Mouse (Mus musculus) kidney, embryonic 14.5 days (tissue): ENCODE data around the gene Pim2. TPM values are rescaled to one million over a fixed set of nuclear protein-coding genes. Genes with fewer than 3 reads are reported as not detected.

Experiments
- ATAC-seq: fragments of 200-750 bp; cut with Nextera tagmentation; 2 replicates; pipeline ENCODE4 v1.8.0; 2017; ENCODE audit warnings: moderate number of reproducible peaks, mild to moderate bottlenecking, moderate TSS enrichment, moderate library complexity; ENCODE audit not compliant: low FRiP score, low TSS enrichment
- H3K27ac ChIP-seq: fragments of 300-500 bp; sonication (generic); 2 replicates; pipeline ENCODE4 v1.5.1; 2014; ENCODE audit warnings: low read depth, mild to moderate bottlenecking, low read length, moderate library complexity, mixed read lengths
- H3K27me3 ChIP-seq: fragments of 300-500 bp; sonication (generic); 2 replicates; pipeline ENCODE4 v1.6.1; 2014; ENCODE audit warnings: mild to moderate bottlenecking, low read length; ENCODE audit not compliant: control insufficient read depth, insufficient read depth
- H3K36me3 ChIP-seq: fragments of 300-500 bp; sonication (generic); 2 replicates; pipeline ENCODE4 v1.6.1; 2014; ENCODE audit warnings: low read length, mixed read lengths; ENCODE audit not compliant: control insufficient read depth, insufficient read depth
- H3K4me1 ChIP-seq: fragments of 300-500 bp; sonication (generic); 2 replicates; pipeline ENCODE4 v1.6.1; 2014; ENCODE audit warnings: low read length, mixed read lengths; ENCODE audit not compliant: control insufficient read depth, insufficient read depth
- H3K4me2 ChIP-seq: fragments of 300-500 bp; sonication (generic); replicated peaks from 2 replicates; pipeline ENCODE4 v1.6.1; 2014; ENCODE audit warnings: low read depth, mild to moderate bottlenecking, low read length
- H3K4me3 ChIP-seq: fragments of 300-500 bp; sonication (generic); 2 replicates; pipeline ENCODE4 v1.5.1; 2014; ENCODE audit warnings: mild to moderate bottlenecking, low read length
- H3K9ac ChIP-seq: fragments of 300-500 bp; sonication (generic); 2 replicates; pipeline ENCODE4 v1.6.1; 2014; ENCODE audit warnings: low read depth, mild to moderate bottlenecking, low read length, moderate library complexity
- H3K9me3 ChIP-seq: fragments of 300-500 bp; sonication (generic); 2 replicates; pipeline ENCODE4 v1.6.1; 2016; ENCODE audit warnings: low read length; ENCODE audit not compliant: control insufficient read depth
- WGBS: fragments of 180-500 bp; shearing (Covaris S2); extraction: QIAGEN DNeasy Blood & Tissue Kit; methylation state at CpG from one replicate; pipeline ENCODE4 v1.1.7; 2014; 5-methylcytosine and 5-hydroxymethylcytosine counted together
- polyA plus RNA-seq: library from polyadenylated mRNA; unstranded; fragments of >200 nt; fragmentation: Nextera tagmentation; extraction: Ambion mirVana; gene quantifications from 2 replicates; pipeline ENCODE4 v1.2.1, GENCODE M21; 2014

Gene Pim2
- polyA plus RNA-seq, 1 experiment from 2014 or later, result 8.1 TPM

GRCm38 (mm10) chrX:7864551-7864950 lies 13.5 kb upstream of the Pim2 start:
- Histone ChIP-seq H3K27ac (no peak overlapping the region), H3K4me2 (no peak overlapping the region), H3K36me3 (peaks cover 8% of the 10 kb centered on the region; the same call in 1 of the 2 replicates), H3K27me3 (no peaks in the 10 kb centered on the region), H3K4me3 (no peak overlapping the region), H3K4me1 (no peaks in the 10 kb centered on the region), H3K9me3 (no peaks in the 10 kb centered on the region), H3K9ac (no peak overlapping the region)
- whole genome bisulfite sequencing, result 69% methylated on average over 3 of the region's 3 CpGs
- ATAC-seq, result no peak

- no peaks in the 10 kb centered on the region for H3K27me3 ChIP-seq
- ATAC-seq, result no peak
- H3K9me3 ChIP-seq, result no peaks in the 10 kb centered on the region
- peaks cover 8% of the 10 kb centered on the region; the same call in 1 of the 2 replicates for H3K36me3 ChIP-seq
- no peaks in the 10 kb centered on the region for H3K4me1 ChIP-seq
- 58% methylated on average over 2 of the region's 2 CpGs for WGBS
- H3K4me2 ChIP-seq, result no peak overlapping the region
- H3K27ac ChIP-seq, result no peak overlapping the region
- H3K9ac ChIP-seq, result no peak overlapping the region
- no peak overlapping the region for H3K4me3 ChIP-seq
These were observed 12.7 kb upstream of the Pim2 start for GRCm38 (mm10) chrX:7865343-7865742.

- Histone ChIP-seq H3K27ac (no peak overlapping the region), H3K9ac (no peak overlapping the region), H3K36me3 (peaks cover 8% of the 10 kb centered on the region; the same call in 1 of the 2 replicates), H3K4me1 (no peaks in the 10 kb centered on the region), H3K9me3 (no peaks in the 10 kb centered on the region), H3K4me3 (no peak overlapping the region), H3K27me3 (no peaks in the 10 kb centered on the region), H3K4me2 (no peak overlapping the region)
- no peak for ATAC-seq
- 74% methylated on average over 2 of the region's 2 CpGs for WGBS
These were observed 12.3 kb upstream of the Pim2 start for GRCm38 (mm10) chrX:7865786-7866185.

- Histone ChIP-seq H3K9ac (no peak overlapping the region), H3K27me3 (no peaks in the 10 kb centered on the region), H3K9me3 (no peaks in the 10 kb centered on the region), H3K4me1 (no peaks in the 10 kb centered on the region), H3K36me3 (peaks cover 15% of the 10 kb centered on the region; the same call in 1 of the 2 replicates), H3K4me3 (no peak overlapping the region), H3K27ac (no peak overlapping the region), H3K4me2 (no peak overlapping the region)
- ATAC-seq, result no peak
- WGBS, result 100% methylated on average over 1 of the region's 1 CpGs
These were observed 10.9 kb upstream of the Pim2 start for GRCm38 (mm10) chrX:7867141-7867540.

- 52% methylated on average over 2 of the region's 2 CpGs for WGBS
- Histone ChIP-seq H3K4me1 (no peaks in the 10 kb centered on the region), H3K27ac (no peak overlapping the region), H3K36me3 (peaks cover 23% of the 10 kb centered on the region; the same call in 1 of the 2 replicates), H3K4me3 (no peak overlapping the region), H3K27me3 (no peaks in the 10 kb centered on the region), H3K4me2 (no peak overlapping the region), H3K9me3 (no peaks in the 10 kb centered on the region), H3K9ac (no peak overlapping the region)
- ATAC-seq, result no peak
These were observed 9.6 kb upstream of the Pim2 start for GRCm38 (mm10) chrX:7868506-7868905.

GRCm38 (mm10) chrX:7869826-7870225 lies 8.2 kb upstream of the Pim2 start:
- Histone ChIP-seq H3K27ac (no peak overlapping the region), H3K36me3 (peaks cover 26% of the 10 kb centered on the region; the same call in 1 of the 2 replicates), H3K4me3 (no peak overlapping the region), H3K27me3 (no peaks in the 10 kb centered on the region), H3K9me3 (no peaks in the 10 kb centered on the region), H3K4me2 (no peak overlapping the region), H3K4me1 (no peaks in the 10 kb centered on the region), H3K9ac (no peak overlapping the region)
- 55% methylated on average over 3 of the region's 3 CpGs for WGBS
- ATAC-seq, result no peak

GRCm38 (mm10) chrX:7878495-7878894 lies 433 bp downstream of the Pim2 start:
- Histone ChIP-seq H3K4me2 (peak overlapping the region; percentile 70), H3K4me3 (peak overlapping the region; percentile 46), H3K27ac (no peak overlapping the region), H3K36me3 (peaks cover 7% of the 10 kb centered on the region; the same call in 1 of the 2 replicates), H3K4me1 (no peaks in the 10 kb centered on the region), H3K9me3 (no peaks in the 10 kb centered on the region), H3K9ac (peak overlapping the region; percentile 28; the same call in 1 of the 2 replicates), H3K27me3 (no peaks in the 10 kb centered on the region)
- no peak; the same call in none of the 2 replicates for ATAC-seq
- WGBS, result 29% methylated on average over 21 of the region's 21 CpGs

GRCm38 (mm10) chrX:7879819-7880218 lies 1.8 kb downstream of the Pim2 start:
- Histone ChIP-seq H3K9ac (no peak overlapping the region), H3K27ac (no peak overlapping the region), H3K9me3 (no peaks in the 10 kb centered on the region), H3K36me3 (peaks cover 4% of the 10 kb centered on the region; the same call in 1 of the 2 replicates), H3K27me3 (no peaks in the 10 kb centered on the region), H3K4me2 (peak overlapping the region; percentile 31), H3K4me1 (no peaks in the 10 kb centered on the region), H3K4me3 (no peak overlapping the region; the same call in 1 of the 2 replicates)
- ATAC-seq, result peak; percentile 29
- WGBS, result 17% methylated on average over 11 of the region's 11 CpGs

GRCm38 (mm10) chrX:7883841-7884567 lies 5.9 kb downstream of the Pim2 start, which contains the start of gene Slc35a2:
TSS of gene Slc35a2 (plus strand) at chrX:7884028.
- Histone ChIP-seq H3K4me3 (peak within 1 kb of the TSS; percentile 57), H3K27ac (peak within 1 kb of the TSS; percentile 67; the same call in 1 of the 2 replicates), H3K27me3 (no peaks in the 10 kb centered on the region), H3K9me3 (no peaks in the 10 kb centered on the region), H3K4me1 (no peaks in the 10 kb centered on the region), H3K4me2 (peak within 1 kb of the TSS; percentile 53), H3K36me3 (no peaks in the 10 kb centered on the region; the same call in 1 of the 2 replicates), H3K9ac (peak within 1 kb of the TSS; percentile 45; the same call in 1 of the 2 replicates)
- WGBS, result 21% methylated on average over 49 of the region's 49 CpGs
- peak; percentile 94 for ATAC-seq
